Mouse (Mus musculus): ENCODE measurements around the gene Slc2a1. TPM values are rescaled to one million over a fixed set of nuclear protein-coding genes. Genes with fewer than 3 reads are reported as not detected.

Slc2a1 gene
- total RNA-seq, 2 experiments from 2014 or later, result 88.9 to 98.4 TPM

DNA sequence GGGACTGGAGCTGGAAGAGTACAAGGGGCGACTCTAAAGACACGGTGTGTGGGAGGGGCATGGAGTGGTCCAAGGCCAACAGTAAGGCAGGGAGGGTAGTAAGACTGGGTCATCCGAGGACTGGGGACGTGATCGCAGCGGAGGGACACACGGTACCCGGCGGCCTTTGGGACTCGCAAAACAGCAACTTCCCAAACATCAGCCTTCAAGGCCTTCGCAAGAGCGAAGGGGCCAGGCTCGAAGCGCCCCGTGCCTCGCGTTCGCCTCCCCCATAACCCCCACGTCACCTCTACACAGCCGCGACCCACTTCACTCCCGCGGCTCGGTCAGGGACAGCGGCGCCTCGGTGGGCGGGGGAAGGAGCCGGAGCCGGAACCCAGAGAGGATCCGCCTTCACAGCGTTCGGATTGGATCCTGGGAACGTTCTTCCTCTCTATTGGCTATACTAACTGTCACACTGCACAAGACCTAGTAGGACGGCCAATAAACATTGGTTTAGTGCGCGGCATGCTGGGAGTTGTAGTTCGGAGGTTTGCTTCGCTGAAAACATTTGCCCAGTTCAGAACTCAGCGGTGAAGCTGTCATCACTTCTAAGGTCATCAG, 65.4 kb downstream of the Slc2a1 start, which contains the start of gene Zfp691:
Zfp691 (minus strand) TSS at position 345 of the 603 bp plus-strand sequence.
- peak; percentile 91 to 99 for DNase-seq (ENCODE audit: low spot score in 2 of 2)

DNA sequence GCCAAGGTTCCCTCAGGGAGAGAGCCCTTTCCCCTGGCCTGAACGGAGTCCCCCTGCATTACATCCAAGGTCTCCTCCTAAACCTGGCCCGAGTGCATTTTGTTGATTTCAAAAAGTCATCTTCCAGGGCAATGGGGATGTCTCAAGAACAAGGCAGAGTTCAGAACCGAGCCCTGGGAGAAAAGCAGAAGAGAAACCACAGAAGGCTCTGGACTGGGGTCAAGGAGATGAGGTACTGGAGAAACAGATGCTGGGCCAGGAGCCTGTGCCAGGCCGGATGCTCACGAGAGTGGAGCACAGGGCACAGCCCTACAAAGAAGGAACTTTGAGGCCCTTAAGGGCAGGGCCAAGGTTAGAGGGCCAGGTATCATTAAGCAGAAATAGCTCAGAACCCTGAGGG, 69.2 kb downstream of the Slc2a1 start:
- DNase-seq (ENCODE audit: low spot score in 2 of 2), result no peak

DNA sequence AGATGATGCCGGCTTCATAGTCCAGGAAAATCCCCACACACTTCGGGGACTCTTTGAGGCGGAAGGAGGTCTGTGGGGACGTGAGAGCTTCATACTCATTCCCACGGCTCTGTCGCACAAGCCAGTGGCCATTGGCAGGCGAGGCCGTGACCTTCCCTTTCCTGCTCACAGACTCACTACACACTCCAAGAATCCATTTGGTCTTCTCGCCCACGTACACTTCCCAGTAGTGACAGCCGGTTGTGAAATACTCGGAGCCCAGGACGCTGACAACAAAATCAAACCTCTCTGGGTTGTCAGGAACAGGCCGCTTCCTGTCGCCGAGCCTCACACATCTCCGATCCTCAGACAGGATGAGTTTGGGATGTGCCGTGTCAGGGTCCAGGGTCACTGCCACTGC, 69.8 kb downstream of the Slc2a1 start:
- DNase-seq (ENCODE audit: low spot score in 2 of 2), result no peak

DNA sequence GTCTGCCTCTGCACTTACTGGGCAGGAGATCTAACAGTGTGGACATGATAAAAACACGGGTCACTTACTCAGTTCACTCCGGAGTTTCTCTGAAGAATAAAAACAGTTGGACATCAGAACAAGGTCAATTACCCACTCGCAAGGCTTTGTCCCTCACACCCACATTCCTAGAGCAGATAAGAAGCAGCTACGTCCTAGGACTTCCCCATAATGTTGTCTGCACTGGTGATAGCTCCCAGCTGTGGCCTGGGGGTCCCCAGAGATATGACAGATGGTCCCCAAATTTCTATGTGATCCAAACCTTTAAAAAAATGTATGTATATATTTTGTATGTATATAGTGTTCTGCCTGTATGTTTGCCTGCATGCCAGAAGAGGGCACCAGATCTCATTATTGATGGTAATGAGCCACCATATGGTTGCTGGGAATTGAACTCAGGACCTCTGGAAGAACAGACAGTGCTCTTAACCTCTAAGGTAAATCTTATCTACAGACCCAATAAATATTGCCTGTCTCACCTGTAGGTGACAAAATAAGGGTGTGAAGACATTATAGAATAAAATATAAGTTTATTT, 71.7 kb downstream of the Slc2a1 start:
- no peak for DNase-seq (ENCODE audit: low spot score in 2 of 2)

DNA sequence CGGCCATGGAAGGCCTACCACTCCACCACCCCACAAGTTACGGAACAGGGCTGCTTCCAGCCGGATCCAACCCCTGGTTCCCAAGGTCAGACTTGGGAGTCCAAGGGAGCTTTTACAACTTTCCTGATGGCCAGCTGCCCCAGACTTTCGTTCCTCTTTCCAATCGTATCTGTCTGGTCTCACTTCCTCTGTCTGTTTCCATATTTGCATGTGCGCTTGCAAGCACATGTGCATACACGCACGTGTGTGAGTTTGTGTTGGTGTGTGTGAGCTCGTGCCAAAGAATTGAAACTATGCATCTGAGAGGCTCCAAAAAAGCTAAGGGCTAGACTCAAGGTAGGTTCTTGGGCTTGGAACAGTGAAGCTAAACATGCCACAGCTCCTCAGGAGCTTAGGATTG, 72.9 kb downstream of the Slc2a1 start:
- no peak for DNase-seq (ENCODE audit: low spot score in 2 of 2)

DNA sequence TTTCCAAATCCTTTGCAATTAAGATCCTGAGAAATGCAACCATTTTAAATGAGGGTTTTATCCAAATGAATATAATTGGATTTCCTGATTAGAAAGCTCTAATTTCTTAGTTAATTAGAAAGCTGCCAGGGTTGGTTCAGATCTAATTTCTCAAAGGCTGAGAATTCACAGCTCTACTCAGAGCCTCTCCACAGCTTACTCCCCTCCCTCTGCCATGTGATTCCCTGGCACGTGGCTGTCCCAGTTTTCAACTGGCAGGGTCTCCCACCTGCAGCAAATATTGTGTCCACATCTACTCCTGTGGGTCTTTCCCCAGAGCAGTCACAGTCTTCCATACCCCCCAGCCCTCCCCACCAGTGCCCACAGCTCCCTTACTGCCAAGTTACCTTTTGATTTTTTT, 75.0 kb downstream of the Slc2a1 start:
- no peak for DNase-seq (ENCODE audit: low spot score in 2 of 2)

DNA sequence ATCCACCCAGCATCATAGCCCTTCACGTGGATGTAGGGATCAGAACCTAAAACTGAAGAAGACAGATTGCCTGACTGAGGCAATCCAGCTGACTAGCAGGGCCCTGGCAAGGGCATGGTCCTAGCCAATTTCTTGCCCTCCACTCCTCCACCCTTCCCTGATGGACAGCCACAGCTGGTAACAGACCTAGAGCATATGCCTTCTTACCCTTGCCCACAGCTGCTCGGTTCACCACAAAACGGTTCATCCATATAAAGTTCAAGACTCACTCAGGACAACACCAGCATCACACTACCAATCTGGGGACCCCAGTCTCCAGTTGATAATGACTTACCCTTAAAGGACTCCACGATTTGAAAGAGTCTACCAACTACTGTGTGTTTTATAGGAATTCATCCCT, 77.3 kb downstream of the Slc2a1 start:
- DNase-seq (ENCODE audit: low spot score in 2 of 2), result no peak

Small RNA genes within 50 kb of the gene (microRNA-seq; reads per million reads assigned to microRNA genes)
- gene Mir1957a, result 0 reads per million in 2 experiments

Other genes starting within 250 kb of the Slc2a1 start
- not detected for gene Olfr1331, start 244.1 kb upstream of the Slc2a1 start, total RNA-seq (2021)
- not detected for gene Olfr1330, start 220.1 kb upstream of the Slc2a1 start, total RNA-seq (2021)
- not detected for gene Olfr1329, start 191.2 kb upstream of the Slc2a1 start, total RNA-seq (2021)
- gene Olfr1328, start 170.1 kb upstream of the Slc2a1 start, total RNA-seq (2021), result not detected
- under 1 TPM; 0.30 to 0.57 TPM for gene Lao1, start 147.1 kb upstream of the Slc2a1 start, total RNA-seq (2021)
- 1 to 10 TPM; 6.8 to 8.2 TPM for gene Zfp691, start 65.5 kb downstream of the Slc2a1 start, total RNA-seq (2021)
- gene Ermap, start 81.3 kb downstream of the Slc2a1 start, total RNA-seq (2021), result under 1 TPM; 0.27 to 0.43 TPM
- gene Svbp, start 86.6 kb downstream of the Slc2a1 start, total RNA-seq (2021), result 10 to 100 TPM; 15.4 to 17.5 TPM
- gene Tmem269, start 109.5 kb downstream of the Slc2a1 start, total RNA-seq (2021), result under 1 TPM; 0.74 to 0.87 TPM
- 10 to 100 TPM; 29.3 to 36.5 TPM for gene AU022252, start 124.0 kb downstream of the Slc2a1 start, total RNA-seq (2021)
- gene P3h1, start 124.2 kb downstream of the Slc2a1 start, total RNA-seq (2021), result 1 to 10 TPM; 7.7 to 8.5 TPM
- gene Cldn19, start 146.7 kb downstream of the Slc2a1 start, total RNA-seq (2021), result under 1 TPM; 0.13 to 0.40 TPM
- gene Ybx1, start 185.9 kb downstream of the Slc2a1 start, total RNA-seq (2021), result 100 to 1,000 TPM; 242 to 255 TPM
- gene Ppih, start 211.8 kb downstream of the Slc2a1 start, total RNA-seq (2021), result 10 to 100 TPM; 13.0 to 16.3 TPM

Data from layer of hippocampus, adult 18-20 months (tissue).